Mouse (Mus musculus) heart, embryonic 16.5 days (tissue): ENCODE measurements around the gene Mfsd8. TPM values are rescaled to one million over a fixed set of nuclear protein-coding genes. Genes with fewer than 3 reads are reported as not detected.

Source experiments
- polyA plus RNA-seq: library from polyadenylated mRNA; unstranded; fragments of >200 nt; fragmentation: Nextera tagmentation; extraction: Ambion mirVana; gene quantifications from 2 replicates; pipeline ENCODE4 v1.2.1, GENCODE M21; 2015

Mfsd8 gene
- polyA plus RNA-seq, 1 experiment from 2014 or later, result 8.6 TPM

Other genes starting within 250 kb of the Mfsd8 start
- 0.64 and 0.95 TPM in 2 replicates for gene Slc25a31, start 138.0 kb downstream of the Mfsd8 start, polyA plus RNA-seq
- 35.7 and 37.7 TPM in 2 replicates for gene Hspa4l, start 102.4 kb downstream of the Mfsd8 start, polyA plus RNA-seq
- gene Plk4, start 46.9 kb downstream of the Mfsd8 start, polyA plus RNA-seq, result 36.5 TPM in 2 replicates
- 16.6 and 20.1 TPM in 2 replicates for gene Abhd18, start 84 bp upstream of the Mfsd8 start, polyA plus RNA-seq
- gene 1700034I23Rik, start 55.7 kb upstream of the Mfsd8 start, polyA plus RNA-seq, result 0.17 TPM in 2 replicates
- 14.0 and 16.1 TPM in 2 replicates for gene Larp1b, start 102.9 kb upstream of the Mfsd8 start, polyA plus RNA-seq
- 45.7 and 47.8 TPM in 2 replicates for gene Pgrmc2, start 236.2 kb upstream of the Mfsd8 start, polyA plus RNA-seq